Mouse (Mus musculus) cerebellum, adult 9-10 months (tissue): ENCODE data around the gene Pde6d.
"Not testable (repeated sequence)": the region's sequence is repeated elsewhere in the genome, so short reads cannot be mapped to it uniquely, and the experiment has no call there.

Experiments
- DNase-seq: peaks from one replicate; pipeline ENCODE4 v3.0.0; 2022

Gene Pde6d

DNA sequence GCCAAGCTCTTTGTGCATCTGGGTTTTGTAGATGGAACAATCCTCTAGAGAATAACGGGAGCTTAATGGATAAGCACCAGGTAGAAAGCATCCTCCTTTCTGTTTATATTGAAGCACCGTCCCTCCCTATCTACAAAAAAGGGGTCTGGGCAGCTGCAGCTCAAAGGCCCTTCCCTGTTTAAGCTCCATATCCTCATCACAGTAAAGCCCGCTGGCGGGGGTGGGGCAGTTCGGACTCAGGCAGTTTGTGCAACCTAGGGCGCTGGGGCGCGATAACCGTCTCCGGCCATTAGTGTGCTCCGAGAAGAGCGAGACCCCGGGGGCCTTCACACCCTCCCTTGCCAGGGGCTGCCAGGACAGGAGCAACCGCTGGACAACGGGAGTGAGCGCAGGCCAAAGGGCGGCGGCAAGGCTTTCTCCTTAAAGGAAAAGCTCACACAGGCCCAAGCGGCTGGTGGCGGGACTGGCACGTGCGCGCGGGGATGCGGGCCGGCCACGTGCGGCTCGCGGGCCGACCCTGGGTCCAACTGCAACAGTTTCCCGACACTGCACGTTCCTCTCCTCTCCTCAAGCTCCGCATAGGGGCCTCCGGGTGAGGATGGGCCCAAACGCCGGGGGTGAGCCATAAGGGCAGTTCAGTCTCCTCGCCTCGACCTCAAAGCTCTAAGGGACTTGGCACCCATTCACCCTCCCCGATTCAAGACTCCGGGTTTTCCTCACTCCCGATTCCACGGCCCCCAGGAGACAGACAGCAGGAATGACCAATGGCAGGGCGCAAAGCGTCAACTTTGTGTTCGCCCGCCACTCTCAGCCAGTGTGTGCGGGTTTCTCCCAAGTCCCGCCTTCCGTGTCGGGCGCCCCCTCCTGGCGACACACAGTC, 57.6 kb downstream of the Pde6d start:
- peak; percentile 100 for DNase-seq

DNA sequence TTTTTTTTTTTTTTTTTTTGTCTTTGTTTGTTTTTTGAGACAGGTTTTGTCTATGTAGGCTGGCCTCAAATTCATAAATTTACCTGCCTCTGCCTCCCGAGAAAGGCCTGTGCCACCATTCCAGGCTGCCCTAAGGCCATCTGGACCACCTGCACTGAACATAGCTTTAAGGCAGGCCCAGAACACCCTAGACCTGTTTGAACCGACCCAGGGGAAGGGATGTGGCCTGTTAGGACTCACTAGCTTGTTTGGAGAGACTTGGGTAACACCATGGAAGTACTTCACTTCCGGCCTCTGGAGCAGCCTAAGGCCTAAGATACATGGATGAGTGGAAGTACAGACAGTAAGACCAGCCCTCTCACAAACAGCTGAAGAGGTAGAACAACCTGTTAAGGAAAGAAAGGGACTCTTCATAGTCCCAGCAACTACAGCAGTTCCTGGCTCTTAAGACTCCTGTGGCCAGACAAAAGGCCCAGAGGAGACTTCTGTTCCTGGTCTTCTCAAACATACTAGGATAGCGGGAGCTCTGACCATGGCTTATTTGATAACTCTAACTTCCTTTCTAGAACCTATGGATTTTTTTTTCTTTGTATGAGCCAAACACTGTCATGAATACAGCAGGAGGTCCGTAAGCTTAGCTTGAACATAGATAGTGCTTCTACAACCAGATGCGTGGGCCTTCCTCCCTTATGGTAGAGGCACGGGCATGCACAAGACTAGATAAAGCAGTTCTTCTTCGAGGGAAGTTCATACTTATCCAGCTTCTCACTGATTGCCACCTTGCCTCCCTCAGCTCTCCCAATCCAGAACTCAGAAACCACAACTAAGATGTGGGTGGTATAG, 58.4 kb downstream of the Pde6d start:
- DNase-seq, result peak; percentile 63

DNA sequence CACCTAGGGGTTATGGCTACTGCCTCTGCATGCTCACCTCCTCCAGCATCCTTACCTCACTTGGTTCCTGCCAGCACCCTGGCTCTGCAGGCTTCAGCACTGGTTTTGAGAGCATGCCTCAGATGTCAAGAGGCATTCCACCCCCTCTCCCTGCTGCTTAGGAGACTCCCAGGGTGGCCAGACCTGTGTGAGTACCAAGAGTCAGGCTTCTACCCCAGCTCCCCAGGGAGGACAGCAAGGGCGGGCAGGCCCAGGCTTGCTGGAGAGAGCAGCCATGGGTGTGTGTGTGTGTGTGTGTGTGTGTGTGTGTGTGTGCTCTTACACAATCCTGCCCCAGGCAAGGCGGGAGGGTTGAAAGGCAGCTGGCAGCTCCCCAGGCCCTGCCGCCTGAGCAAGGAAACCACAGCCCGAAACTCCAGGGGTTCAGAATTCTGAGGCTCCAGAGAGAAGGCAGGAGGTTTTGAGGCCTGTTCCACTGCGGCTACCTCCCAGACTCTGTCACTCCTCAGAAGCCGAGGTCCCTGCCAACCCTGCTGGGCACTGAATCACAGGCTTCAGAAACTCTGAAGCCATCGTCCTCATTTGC, 60.0 kb downstream of the Pde6d start:
- peak; percentile 60 for DNase-seq

DNA sequence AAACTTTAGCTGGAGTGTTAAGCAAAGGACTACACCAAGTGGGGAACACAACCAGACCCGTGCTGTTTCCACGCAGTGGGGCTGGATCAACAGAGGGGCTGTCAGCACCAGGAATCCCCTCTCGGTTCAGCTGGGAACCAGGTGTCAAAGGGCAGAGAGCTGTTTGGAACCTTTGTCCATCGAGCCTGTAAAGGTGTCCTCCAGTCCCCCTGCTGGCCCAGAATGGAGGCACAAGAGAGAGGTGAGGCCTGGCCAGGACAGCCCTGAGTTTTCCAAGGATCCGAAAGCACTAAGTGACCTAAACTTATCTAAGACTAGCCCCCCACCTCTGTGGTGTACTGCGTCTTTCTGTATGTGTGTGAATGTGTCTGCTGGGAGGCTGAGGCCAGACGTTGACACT, 62.1 kb downstream of the Pde6d start:
- DNase-seq, result peak; percentile 55

DNA sequence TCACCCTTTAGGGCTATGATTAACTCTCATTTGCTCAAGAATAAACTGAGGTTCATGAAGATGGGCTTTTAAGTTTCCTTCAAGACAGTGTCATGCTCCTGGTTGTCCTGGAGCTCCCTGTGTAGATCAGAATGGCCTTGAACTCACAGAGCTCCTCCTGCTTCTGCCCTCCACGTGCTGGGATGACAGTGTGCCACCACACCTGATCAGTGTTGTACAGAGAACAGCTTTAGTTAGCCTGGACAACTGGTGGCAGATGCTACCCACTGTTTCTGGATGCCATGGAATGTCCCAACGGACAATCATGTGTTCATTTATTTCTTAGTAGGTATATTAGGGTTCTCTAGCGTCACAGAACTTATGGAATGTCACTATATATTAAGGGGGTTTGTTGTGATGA, 65.4 kb downstream of the Pde6d start:
- no peak for DNase-seq

DNA sequence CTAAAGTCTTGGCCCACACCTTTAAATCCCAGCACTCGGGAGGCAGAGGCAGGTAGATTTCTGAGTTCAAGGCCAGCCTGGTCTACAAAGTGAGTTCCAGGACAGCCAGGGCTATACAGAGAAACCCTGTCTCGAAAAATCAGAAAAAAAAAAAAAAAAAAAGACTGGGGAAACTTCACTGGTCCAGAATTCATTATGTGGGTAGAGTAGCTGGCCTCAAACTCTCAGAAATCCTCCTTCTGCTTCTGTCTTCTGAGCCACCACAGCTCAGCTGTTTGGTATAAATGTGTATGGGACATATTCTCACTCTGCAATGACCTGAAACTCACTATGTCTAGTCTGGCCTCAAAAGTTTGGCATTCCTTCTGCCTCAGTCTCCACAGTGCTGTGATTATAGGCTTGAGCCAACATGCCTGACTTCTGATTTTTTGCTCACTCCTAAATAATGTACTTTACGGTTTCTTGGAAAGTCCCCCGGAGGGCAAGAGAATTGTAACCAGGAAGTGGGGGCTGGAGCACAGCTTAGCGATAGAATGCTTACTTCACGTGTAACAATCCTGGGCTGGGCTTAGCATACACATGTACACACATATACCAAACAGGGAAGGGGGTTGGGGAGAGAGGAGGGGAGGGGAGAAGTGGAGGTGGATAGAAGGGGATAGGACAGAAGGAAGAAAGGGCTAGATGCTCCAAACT, 66.6 kb downstream of the Pde6d start:
- DNase-seq, result no peak

DNA sequence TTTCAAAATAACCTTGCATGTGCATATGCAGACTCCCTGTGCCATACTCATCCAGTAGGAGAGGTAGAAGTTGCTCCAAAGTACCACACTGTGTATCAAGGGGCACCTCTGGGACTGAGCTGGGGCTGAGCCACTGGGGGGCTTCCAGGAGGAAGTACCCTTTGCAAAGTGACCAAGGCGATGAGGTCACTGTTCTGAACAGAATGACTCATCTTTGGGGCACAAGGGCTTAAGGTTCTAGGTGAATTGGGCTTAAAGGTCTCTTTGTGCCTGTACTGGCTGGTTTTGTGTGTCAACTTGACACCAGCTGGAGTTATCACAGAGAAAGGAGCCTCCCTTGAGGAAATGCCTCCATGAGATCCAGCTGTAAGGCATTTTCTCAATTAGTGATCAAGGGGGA, 69.4 kb downstream of the Pde6d start:
- DNase-seq, result not testable (repeated sequence)

DNA sequence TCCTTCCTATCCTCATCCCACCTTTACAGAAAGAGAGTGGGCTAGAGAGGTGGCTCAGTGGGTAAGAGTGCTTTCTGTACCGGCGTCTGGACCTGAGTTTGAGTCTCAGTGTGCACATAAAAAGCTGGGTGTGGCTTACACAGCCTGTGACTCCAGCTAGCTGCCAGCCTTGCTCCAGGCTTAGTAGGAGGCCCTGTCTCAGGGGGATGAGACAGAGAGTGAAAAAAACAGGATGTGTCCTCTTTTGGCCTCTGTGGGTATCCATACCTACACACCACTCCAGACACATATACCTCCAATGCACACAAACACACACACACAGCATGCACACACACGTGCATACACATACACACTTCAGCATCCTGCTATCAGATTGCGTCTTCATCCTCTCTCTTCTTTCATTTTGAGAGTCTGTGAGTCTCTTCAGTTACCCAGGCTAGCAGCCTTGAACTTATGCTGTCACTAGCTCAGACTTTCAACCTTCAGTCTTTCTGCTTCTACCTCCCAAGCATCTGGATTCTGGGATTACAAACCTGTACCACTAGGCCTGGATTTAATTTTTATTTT, 70.2 kb downstream of the Pde6d start:
- DNase-seq, result no peak

DNA sequence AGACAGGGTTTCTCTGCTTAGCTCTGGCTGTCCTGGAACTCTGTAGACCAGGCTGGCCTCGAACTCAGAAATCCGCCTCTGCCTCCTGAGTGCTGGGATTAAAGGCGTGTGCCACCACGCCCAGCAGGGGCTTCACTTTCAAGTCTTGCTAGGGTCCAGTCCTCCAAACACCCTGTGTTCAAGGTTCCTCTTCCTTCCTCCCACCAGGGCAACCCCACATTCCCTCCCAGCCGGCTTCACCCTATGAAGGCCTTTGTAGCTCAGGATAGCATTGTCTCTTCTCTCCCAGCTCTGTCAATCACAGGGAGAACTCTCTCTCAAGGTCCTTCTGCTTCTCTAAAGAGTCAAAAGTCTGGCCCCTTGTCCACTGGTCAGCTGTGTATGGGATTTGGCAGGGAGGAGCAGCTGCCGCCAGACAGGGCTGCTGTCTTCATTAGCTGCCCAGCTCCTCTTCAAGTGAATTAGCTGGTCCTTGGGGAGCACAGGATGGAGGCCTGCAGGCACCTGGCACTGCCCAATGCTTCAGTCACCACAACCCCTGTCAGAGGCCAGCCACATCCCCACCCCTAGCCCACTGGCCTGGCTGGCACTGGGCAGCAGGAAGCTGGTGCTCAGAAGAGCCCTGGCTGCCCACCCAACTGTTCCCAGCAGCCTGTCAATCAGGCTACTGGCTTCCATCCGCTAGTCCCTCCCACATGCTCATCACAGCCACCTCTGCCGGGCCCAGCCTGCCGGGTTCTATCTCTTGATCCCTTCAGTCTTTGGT, 71.6 kb downstream of the Pde6d start:
- DNase-seq, result no peak

DNA sequence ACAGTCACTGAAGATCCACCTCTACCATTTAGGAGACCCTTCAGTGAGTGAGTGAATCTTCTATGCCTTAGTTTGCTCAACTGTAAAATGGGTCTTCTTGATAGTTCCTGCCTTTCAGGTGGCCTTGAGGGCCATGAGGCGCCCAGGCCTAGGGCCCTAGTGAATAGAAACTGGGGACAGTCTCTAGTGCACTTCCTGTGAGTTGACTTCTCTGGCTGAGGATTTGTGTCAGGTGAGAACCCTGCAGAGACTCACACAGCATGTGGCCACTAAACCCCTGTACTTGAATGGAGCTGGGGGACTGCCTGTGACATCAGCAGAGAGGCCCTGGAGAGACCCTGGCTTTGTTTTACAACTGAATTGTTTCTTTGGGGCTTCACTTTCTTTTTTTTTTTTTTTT, 72.2 kb downstream of the Pde6d start:
- DNase-seq, result no peak

DNA sequence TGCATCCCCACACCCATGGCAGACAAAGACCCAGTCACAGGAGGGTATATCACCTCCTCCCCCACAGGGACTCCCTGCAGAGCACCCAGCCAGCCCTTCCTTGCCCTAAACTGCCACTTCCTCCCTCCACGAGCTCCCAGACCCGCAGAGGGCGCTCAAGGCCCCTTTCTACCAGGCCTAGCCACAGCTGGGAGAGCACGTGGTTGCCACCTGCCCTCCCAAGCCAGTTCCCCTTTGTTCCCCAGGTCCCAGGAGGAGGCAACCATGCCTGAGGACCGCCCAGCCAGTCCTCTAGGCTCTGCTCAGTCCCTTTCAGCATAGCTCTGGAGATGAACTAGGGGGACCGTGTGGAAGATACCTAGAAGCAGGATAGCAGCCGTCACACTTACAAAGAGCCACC, 73.0 kb downstream of the Pde6d start:
- DNase-seq, result peak; percentile 58

DNA sequence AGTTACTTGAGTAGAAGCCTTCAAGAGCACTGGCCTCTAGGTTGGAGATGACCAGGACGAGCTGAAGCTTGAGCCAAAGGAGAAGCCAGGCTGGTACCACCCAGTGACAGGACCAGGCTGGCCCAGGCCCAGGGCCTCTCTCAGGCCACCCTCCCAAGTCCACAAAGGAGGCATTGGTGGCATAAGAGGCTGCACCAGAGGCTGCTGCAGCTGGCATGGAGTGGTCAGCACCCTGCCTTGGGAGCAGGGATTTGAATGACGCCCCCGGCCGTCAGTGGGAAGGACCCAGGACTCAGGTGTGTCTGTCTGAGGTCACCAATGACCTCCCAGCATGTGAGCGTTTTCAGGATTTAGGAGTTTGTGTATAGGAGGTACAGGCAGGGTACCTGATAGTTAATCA, 74.6 kb downstream of the Pde6d start:
- peak; percentile 31 for DNase-seq

DNA sequence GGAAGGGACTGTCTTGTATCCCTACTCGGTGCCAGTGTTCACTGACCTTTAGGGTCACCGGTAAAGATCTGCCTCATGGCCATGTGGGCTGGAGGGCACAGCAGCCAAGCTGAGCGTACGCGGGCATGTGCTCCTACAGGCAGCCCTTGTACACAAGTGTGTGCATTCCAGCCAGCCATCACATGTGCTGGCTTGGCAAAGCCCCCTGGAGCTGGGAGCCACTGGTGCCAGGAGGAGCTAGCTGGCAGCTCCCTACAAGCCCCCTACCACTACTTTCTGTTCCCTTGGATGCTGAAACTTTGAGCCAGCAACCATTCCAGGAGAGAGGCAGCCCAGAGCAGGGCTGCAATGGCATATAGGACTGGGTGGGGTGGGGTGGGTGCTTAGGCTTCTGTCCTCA, 76.0 kb downstream of the Pde6d start:
- DNase-seq, result peak; percentile 37

DNA sequence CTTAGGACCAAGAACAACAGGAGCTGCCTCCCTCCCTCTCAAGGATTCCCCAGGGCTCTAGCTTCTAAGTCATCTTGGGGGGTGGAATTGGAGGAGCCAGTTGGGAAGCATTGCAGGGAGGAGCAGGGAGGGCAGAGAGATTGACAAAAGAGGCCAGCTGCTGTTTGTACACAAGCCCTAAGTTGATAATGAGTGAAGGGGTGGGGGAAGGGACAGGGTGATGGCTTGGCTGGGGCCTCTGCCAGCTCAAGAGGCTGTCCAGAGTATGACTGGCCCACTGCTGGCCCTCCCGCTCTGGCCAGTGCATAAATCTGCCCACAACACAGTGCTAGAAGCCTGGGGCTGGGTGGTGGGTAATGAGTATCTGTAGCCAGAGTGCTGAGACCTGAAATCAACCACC, 77.0 kb downstream of the Pde6d start:
- peak; percentile 61 for DNase-seq

DNA sequence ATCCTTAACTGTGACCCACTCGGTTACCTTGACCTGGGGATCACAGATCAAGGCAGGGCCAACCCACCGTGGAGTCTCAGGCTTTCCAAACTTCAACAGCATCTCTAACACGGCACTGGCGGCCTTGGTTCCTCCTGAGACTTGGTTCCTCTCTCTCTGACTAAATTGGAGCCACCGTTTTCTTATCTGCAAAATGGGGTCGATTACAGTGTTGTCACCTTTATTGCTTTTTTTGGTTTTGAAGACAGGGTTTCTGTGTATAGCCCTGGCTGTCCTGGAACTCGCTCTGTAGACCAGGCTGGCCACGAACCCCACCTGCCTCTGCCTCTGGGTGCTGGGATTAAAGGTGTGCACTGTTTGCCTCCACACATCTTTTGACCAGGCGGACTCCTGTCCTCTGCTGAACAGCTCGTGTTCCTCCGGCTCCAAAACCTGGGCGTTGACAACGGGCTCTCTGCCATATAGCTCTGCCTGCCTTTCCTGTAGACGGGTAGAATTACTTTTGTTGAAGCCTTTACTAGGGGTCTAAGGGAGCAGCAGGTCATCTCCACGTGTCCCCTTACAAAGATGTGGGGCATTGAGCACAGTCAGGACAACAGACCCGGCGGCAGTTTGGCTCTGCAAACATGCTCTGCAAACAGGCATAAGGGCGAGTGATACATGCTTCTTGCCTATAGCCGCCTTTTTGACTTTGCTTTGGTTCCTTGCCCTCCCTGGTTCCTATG, 77.6 kb downstream of the Pde6d start:
- no peak for DNase-seq

DNA sequence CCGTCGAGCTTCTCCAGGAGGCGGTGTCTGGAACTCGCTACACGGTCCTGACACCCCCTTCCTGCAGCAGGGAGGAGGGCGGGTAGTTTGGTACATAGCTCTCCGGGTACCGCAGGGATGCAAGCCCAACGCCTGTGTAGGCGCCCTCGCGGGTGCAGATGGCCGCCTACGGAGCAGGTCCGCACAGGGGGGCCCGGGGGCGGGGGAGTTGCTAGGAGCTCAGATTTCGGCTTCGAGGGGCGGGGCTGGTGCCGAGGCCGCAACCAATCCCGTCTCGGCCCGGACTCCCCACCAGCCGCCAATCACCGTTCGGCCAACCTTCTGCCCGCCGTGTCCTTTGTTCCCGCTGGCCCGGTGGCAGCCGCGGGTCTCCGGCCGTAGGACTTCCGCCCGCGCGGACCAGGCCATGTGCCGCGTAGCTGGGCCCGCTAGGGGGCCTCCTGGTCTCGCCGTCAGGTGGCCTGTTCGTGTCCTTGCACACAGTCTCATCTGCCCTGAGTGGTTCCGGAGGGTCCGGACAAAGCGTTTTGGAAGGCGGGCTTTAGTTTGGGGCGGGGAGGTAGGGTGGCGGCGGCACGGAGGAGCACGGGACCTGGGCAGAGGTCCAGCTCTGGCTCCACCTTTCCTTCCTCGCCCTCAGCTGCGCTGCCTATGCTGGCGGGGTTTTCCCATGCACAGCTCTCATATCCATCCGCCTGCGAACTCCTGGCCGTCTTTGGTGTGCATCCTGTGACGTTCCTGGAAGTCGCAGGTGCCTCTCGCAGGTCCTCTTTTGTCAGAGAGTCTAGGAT, 78.3 kb downstream of the Pde6d start:
- DNase-seq, result peak; percentile 94

DNA sequence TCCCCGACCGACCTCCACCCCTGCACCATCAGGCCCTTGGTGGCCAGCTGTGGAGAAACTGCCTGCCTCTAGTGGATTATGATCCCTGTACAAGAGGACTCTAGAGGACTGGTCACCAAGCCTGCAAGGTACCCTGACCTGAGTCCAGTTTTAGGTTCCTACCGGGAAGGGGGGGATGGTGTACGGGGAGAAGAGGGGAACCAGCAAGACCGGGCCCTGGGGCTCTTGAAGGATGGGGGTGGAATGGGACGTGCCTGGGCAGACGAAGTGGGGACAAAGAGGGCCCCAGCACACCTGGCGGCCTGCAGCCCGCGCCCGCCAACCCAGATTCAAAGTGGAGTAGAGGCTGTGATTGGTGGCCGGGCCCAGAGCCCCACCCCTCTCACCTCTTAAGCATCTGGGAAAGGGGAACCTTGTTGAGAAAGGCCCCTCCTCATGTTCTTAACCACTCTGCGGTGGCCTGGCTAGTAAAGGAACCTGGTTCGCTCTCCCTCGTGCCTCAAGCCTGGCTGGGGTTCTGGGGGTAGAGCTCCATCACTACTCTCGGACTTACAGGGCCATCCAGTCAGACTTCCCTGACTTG, 79.2 kb downstream of the Pde6d start:
- DNase-seq, result no peak

DNA sequence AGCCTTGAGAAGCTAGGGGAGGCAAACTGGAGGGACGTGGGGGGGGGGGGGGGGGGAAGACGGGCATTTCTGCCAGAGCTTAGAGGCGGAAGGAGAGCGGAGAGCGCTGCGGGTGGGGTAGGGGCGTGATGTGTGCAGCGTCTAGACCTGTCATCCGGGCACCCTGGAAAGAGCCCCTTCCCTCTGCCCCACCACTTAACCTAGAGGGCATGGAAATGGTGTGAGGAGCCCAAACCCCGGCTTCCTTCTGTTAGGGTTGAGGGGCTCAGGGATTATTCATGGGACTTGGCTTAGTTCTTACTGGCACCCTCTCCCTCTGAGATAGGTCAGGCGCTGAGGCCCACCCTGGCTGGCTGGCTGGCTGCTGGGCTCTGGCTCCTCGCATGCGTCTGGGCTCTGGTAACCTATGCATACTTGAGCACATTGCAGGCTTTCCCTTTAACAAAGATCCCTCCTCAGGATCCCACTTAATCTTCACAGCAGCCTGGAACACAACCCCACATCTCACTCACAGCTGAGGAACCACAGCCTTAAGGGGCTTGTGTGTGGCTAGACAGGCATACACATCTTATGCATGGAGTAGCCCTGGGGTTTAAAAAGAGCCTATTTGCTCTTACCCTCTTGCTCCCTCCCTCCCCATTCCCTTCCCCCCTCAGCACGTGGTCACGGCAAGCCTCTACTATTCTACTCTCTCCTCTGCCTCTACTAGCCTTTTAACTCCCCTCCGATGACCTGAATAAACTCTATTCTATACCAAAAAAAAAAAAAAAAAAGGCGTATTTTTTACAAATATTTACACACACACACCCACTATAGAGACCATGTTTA, 80.0 kb downstream of the Pde6d start:
- DNase-seq, result peak; percentile 55

DNA sequence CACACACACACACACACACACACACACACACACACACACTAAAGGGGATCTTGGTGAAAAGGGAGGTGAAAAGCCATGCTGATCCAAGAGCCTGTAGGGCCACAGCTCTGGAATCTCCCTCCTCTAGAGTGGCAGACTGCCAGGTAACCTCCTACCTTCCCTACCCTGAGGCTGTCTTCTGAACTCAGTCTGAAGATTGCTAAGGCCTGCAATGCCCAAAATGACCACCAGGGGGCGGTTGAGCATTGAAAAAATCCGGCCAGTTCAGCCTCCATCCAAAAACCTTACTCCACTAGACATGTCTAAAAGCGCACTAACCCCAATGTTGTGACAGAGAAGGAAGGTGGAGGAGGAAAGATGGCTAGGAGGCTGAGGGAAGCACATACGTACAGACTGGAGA, 80.9 kb downstream of the Pde6d start:
- peak; percentile 97 for DNase-seq
